Mouse (Mus musculus) cerebellum, postnatal 36 days (tissue): ENCODE data around the gene Dusp28.

Experiments
- DNase-seq, 2 experiments: peaks; one replicate each; pipeline ENCODE4 v3.0.0; 2021 to 2022; ENCODE audit warnings: mixed read lengths in 2 of 2

The Dusp28 gene

DNA sequence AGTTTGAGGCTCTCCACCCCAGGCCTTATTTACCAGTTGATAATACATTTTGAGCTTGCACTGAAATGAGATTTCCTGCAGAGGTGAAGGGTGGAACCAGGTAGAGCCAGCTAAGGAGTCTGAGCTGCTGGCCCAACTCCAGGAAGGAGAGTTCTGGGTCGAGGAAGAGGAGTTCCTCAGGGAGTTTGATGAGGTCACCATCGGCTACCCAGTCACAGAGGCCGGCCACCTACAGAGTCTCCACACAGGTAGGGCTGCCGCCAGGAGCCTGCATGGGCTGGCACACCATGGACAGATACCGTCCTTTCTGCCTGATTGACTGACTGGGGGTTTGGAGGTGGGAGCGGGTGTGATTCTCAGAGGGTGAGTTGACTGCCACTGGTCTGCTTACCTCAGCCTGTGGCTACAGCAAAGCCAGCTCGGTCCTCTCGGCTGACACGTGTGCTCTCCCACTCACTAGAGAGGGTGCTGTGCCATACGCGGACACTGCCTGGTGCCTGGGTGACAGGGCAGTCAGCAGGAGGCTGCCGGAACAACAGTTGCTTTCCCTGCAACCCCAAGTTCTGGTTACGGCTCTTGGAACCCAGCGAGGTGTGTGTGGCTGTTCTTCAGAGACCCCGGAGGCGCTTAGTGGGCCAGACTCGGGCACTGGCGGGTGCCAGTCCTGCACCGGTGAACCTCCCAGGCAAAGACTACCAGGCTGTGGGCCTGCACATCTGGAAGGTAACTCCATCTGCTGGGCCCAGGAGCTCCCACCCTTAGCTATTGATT lies 36.6 kb downstream of the Dusp28 start:
- no peak for DNase-seq

- DNase-seq, result no peak
Observed at GRCm38 (mm10) chr1:92947966-92948365, 41.2 kb downstream of the Dusp28 start.

DNA sequence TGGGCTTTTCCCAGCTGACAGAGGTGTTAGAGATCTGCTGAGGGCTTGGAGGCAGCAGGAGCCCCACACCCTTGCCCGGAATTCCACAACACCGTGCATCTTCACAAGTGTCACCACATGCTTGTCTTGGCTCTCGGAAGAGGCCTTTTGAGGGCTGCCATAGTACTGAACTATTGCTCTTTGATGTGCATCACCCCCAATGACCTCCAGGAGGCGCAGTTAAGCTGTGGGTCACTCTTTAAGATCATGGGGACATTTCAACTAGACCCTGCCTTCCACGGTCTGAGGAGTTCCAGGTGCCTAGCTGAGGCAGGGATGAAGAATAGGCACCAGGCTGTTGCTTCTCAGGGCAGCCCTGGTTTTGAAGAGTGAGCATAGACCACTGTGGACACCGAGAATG lies 42.6 kb downstream of the Dusp28 start:
- peak in 1 of 2 experiments; percentile 27 for DNase-seq

DNA sequence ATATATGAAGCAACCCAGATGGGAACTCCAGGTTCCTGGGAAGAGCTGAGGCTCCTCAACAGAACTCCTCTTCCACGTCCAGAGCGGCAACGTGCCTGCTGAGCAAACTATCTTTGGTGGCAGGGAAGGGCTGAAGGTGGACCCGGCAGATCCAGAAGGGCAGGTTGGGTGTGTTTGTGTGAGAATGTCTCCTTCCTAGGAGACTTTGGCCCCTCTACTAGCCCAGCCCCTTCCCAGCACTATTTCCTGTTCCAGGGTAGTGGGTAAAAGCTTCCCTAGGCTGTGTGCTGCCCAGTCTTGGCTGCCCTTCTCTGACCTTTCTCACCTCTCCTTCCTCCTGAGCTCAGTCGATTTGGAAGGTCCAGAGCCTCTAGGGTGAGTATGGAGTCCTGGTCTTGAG lies 43.8 kb downstream of the Dusp28 start, which contains the start of gene Gpr35:
Gpr35 (plus strand) TSS at position 259 of the 400 bp plus-strand sequence.
- no peak for DNase-seq

GRCm38 (mm10) chr1:92953641-92954040 lies 46.9 kb downstream of the Dusp28 start:
- no peak for DNase-seq

GRCm38 (mm10) chr1:92956571-92957335 lies 50.0 kb downstream of the Dusp28 start:
- peak; percentile 73 to 78 for DNase-seq
